Mouse (Mus musculus) MEL (cell line): ENCODE measurements around the gene Snrpf.

Source experiments
- CHD2 ChIP-seq: IDR thresholded peaks from 2 replicates; pipeline ENCODE4 v1.6.1; 2011; ENCODE audit warnings: low read length, improper control_type of control experiment
- CTCF ChIP-seq, 3 experiments: IDR thresholded peaks in 2 of 3; conservative IDR thresholded peaks in 1 of 3; 2 replicates each; pipeline ENCODE4 v1.5.1; 2011 to 2012; ENCODE audit warnings: low read length in 3 of 3, low read depth in 2 of 3, mild to moderate bottlenecking in 2 of 3, improper control_type of control experiment in 1 of 3, inconsistent platforms in 1 of 3, mixed read lengths in 1 of 3, moderate library complexity in 1 of 3; ENCODE audit not compliant: control insufficient read depth in 1 of 3, insufficient read depth in 1 of 3, poor library complexity in 1 of 3, severe bottlenecking in 1 of 3
- EP300 ChIP-seq, 2 experiments: IDR thresholded peaks; 2 replicates each; pipeline ENCODE4 v1.6.1; 2011; ENCODE audit warnings: improper control_type of control experiment in 2 of 2, low read length in 2 of 2, low read depth in 1 of 2, mild to moderate bottlenecking in 1 of 2
- GATA1 ChIP-seq: IDR thresholded peaks from 2 replicates; pipeline ENCODE4 v1.6.1; 2011; ENCODE audit warnings: low read depth, low read length, improper control_type of control experiment
- JUND ChIP-seq: IDR thresholded peaks from 2 replicates; pipeline ENCODE4 v1.6.1; 2011; ENCODE audit warnings: low read depth, mild to moderate bottlenecking, improper control_type of control experiment, low read length
- MAX ChIP-seq: IDR thresholded peaks from 2 replicates; pipeline ENCODE4 v1.6.1; 2011; ENCODE audit warnings: low read length, improper control_type of control experiment
- POLR2A ChIP-seq, 2 experiments: IDR thresholded peaks; 2 replicates each; pipeline ENCODE4 v1.6.1; 2011 to 2012; ENCODE audit warnings: low read length in 2 of 2, mild to moderate bottlenecking in 2 of 2, control low read depth in 1 of 2, improper control_type of control experiment in 1 of 2, low read depth in 1 of 2, moderate library complexity in 1 of 2; ENCODE audit not compliant: control insufficient read depth in 1 of 2, insufficient read depth in 1 of 2, poor library complexity in 1 of 2
- RCOR1 ChIP-seq: IDR thresholded peaks from 2 replicates; pipeline ENCODE4 v1.6.1; 2012; ENCODE audit warnings: low read depth, mild to moderate bottlenecking, inconsistent platforms, low read length, improper control_type of control experiment
- TBP ChIP-seq: IDR thresholded peaks from 2 replicates; pipeline ENCODE4 v1.8.0; 2011; ENCODE audit warnings: low read depth, low read length, improper control_type of control experiment
- UBTF ChIP-seq: IDR thresholded peaks from 2 replicates; pipeline ENCODE4 v1.6.1; 2012; ENCODE audit warnings: low read depth, mild to moderate bottlenecking, inconsistent platforms, low read length, improper control_type of control experiment, moderate library complexity, borderline replicate concordance; ENCODE audit not compliant: insufficient read depth
- ZMIZ1 ChIP-seq: IDR thresholded peaks from 2 replicates; pipeline ENCODE4 v1.6.1; 2012; ENCODE audit warnings: low read depth, mild to moderate bottlenecking, inconsistent platforms, low read length, improper control_type of control experiment, moderate library complexity
- ZNF384 ChIP-seq: IDR thresholded peaks from 2 replicates; pipeline ENCODE4 v1.6.1; 2012; ENCODE audit warnings: low read depth, mild to moderate bottlenecking, inconsistent platforms, low read length, improper control_type of control experiment

DNA sequence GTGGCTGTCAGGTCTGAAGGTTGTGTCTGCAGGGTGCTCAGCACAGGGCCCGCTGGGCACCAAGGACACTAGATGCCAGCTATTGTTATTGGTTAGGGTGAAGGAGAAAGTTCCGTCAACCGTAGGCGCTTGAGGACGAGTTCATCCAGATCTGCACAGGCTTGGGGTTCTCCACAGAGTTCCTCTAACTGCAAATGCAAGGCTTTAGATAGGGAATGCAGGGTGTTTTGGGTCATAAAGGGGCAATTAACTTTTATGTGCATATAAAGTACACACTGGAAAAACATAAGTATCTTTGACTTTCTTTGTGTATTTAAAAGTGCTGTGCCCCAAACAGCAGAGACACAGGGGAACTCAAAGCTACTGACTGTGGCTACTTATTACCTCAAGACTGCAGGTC, 40.8 kb upstream of the Snrpf start:
- TF ChIP-seq POLR2A (IDR thresholded peaks at IDR 0.05; ENCODE audit: control insufficient read depth in 1 of 2, insufficient read depth in 1 of 2, low read depth in 1 of 2, low read length in 2 of 2, poor library complexity in 1 of 2), result no peak
- TF ChIP-seq CHD2, result no peak
- no peak for TF ChIP-seq CTCF (IDR thresholded peaks at IDR 0.05 in 2 of 3, conservative IDR thresholded peaks at IDR 0.05 in 1 of 3; ENCODE audit: control insufficient read depth in 1 of 3, insufficient read depth in 1 of 3, low read depth in 2 of 3, low read length in 3 of 3, poor library complexity in 1 of 3, severe bottlenecking in 1 of 3)
- no peak for TF ChIP-seq MAX
- no peak for TF ChIP-seq UBTF
- no peak for TF ChIP-seq GATA1
- TF ChIP-seq JUND, result no peak
- TF ChIP-seq RCOR1, result no peak
- TF ChIP-seq TBP, result no peak
- no peak for TF ChIP-seq ZNF384
- TF ChIP-seq ZMIZ1, result no peak
- TF ChIP-seq EP300 (IDR thresholded peaks at IDR 0.05; ENCODE audit: low read depth in 1 of 2, low read length in 2 of 2), result no peak
